Mouse (Mus musculus) megakaryocyte-erythroid progenitor cell, adult 5-6 weeks (primary cell): ENCODE measurements at regions not wholly inside any gene's neighbourhood (a gene's known extent, or its start where the extent isn't known, plus 50 kb on each side); places are given as distances from the start of the nearest gene placed in this dataset.

Source experiments
- ATAC-seq: replicated peaks from 2 replicates; pipeline ENCODE4 v1.8.0; 2016; ENCODE audit warnings: mild to moderate bottlenecking, inconsistent platforms; ENCODE audit not compliant: severe bottlenecking, poor library complexity, low FRiP score, low TSS enrichment

DNA sequence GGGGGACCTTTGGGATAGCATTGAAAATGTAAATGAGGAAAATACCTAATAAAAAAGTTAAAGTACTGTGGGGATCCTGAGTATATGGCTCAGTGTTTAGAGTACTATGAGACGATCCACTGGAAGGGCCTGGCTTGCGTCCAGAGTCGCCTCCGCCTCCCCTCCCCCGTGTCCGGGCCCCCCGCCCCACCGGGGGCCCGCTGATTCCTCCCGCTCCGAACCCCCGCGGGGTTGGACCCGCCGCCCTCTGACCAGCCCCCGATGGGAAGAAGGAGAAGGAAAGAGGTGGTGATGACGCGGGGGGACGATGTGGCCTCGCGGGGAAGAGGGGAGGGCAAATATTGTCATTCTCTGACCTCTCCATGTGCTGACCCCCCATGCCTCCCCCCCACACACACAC is 500.8 kb upstream of the Gm12887 start:
- ATAC-seq, result peak; percentile 90
